Mouse (Mus musculus) CH12.LX (cell line): ENCODE measurements at regions not wholly inside any gene's neighbourhood (a gene's known extent, or its start where the extent isn't known, plus 50 kb on each side); places are given as distances from the start of the nearest gene placed in this dataset.

Experiments used
- BHLHE40 ChIP-seq: IDR thresholded peaks from 2 replicates; pipeline ENCODE4 v1.6.1; 2011; ENCODE audit warnings: mild to moderate bottlenecking, low read depth, low read length, improper control_type of control experiment
- POLR2A ChIP-seq: IDR thresholded peaks from 2 replicates; pipeline ENCODE4 v1.6.1; 2011; ENCODE audit warnings: low read depth, mild to moderate bottlenecking, improper control_type of control experiment, low read length

DNA sequence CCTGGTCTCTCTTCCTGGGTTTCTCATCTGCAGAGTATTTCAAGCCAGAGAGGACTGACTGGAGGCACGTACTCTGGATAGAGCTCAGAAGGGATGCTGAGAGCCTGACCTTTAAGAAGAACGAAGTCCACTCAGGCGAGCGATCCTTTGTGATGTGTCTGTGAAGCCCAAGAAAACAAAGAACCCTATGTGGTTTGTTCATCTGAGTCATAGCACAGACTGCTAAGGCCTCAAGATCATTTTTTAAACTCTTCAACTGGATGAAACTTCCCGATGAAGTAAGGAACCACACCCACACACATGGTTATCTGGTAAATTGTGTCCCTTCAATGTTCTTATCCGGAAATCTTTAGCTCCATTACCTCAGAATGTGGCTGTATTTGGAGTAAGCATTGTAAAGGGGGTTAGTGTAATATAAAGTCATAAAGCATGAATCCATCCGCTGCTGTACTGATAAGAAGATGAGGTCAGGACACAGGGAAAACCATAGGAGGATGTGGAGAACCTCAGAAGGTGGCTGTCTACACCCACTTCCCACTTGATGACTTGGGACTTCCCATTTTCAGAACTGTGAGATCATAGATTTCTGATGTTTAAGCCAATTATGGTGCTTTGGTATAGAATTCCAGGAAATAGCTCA lies 247.9 kb downstream of the Klf6 start:
- no peak for TF ChIP-seq POLR2A
- no peak for TF ChIP-seq BHLHE40
